Comparison of ENCODE assay signal across 8 mouse cellular contexts in genomic region chrX:161873511-161873910, GRCm38 (mm10).
A peak's percentile ranks its signal among the peaks of the same experiment; 100 is the strongest.
DNase-seq lines count a peak whose midpoint lies in the region; ATAC-seq and TF ChIP-seq lines count a peak whose summit lies in the region.

No protein-coding gene starts in this region.

- H3K4me1 ChIP-seq in lung, adult 2 months (ENCODE audit: control insufficient read depth, insufficient read depth, low read length), result no peaks in the 10 kb centered on the region

- no peak for TF ChIP-seq POLR2A in lung, adult 2 months (IDR thresholded peaks at IDR 0.05; ENCODE audit: borderline replicate concordance, extremely low read depth, low read depth, low read length)

- TF ChIP-seq CTCF in lung, adult 2 months (IDR thresholded peaks at IDR 0.05; ENCODE audit: insufficient read depth, low read length), result peak; percentile 12; the same call in 1 of the 2 replicates

- DNase-seq in gastrocnemius, postnatal 10 days, result peak; percentile 5
- no peak for DNase-seq in gastrocnemius, postnatal 14 days
- no peak for DNase-seq in lung, adult 2 months
- DNase-seq in lung, postnatal 25 days (ENCODE audit: low spot score), result no peak
- DNase-seq in c-Kit-positive CD71-positive TER-119-negative erythroid progenitor cells, embryonic 14.5 days (ENCODE audit: low read depth), result peak; percentile 3
- peak; percentile 13 for DNase-seq in lung, postnatal 14 days
- no peak for DNase-seq in urinary bladder, adult 2 months (ENCODE audit: low spot score)

- ATAC-seq in erythroid progenitor cell, adult 5-6 weeks (replicated peaks; ENCODE audit: low FRiP score, poor library complexity, severe bottlenecking), result no peak

- intact Hi-C loops in gastrocnemius, postnatal 14 days (cut with DNase I; ENCODE audit: low total_unique reads), result loop anchor here (10.0 kb wide), 1 partner anchor 401 kb away; no protein-coding TSS in a partner anchor

- no peak overlapping the region for H3K4me3 ChIP-seq in lung, adult 2 months (replicated peaks; ENCODE audit: extremely low read depth, low read depth, low read length)

Comparison
In these comparisons a context has a peak if more than half of its experiments do, and no peak if none do; other contexts are left out.
1. DNase-seq: peak in gastrocnemius, postnatal 10 days (single experiment), c-Kit-positive CD71-positive TER-119-negative erythroid progenitor cells, embryonic 14.5 days (single experiment) and lung, postnatal 14 days (single experiment); none in gastrocnemius, postnatal 14 days (single experiment), lung, adult 2 months (single experiment), lung, postnatal 25 days (single experiment) and urinary bladder, adult 2 months (single experiment).